Mouse (Mus musculus): Measurements from ENCODE around the gene Tmcc3. TPM values are rescaled to one million over a fixed set of nuclear protein-coding genes. Genes with fewer than 3 reads are reported as not detected.

Gene Tmcc3
- total and polyA plus RNA-seq, 3 experiments: 11.3 to 30.1 (median 23.1) TPM

GRCm38 (mm10) chr10:94465646-94466045 lies 153.9 kb downstream of the Tmcc3 start:
- no peak overlapping the region for H3K9ac ChIP-seq (ENCODE audit: insufficient read depth, low read depth)
- dilution Hi-C loops (cut with MboI; ENCODE audit: extremely low pct_ligation_motif_present, extremely low pct_unique_long_range_greater_than_20kb, low sequenced_read_pairs): no loop called here
- in situ Hi-C loops (cut with MboI; ENCODE audit: low pct_ligation_motif_present, low pct_unique_long_range_greater_than_20kb, low sequenced_read_pairs): no loop called here
- H3K4me3 ChIP-seq (replicated peaks in 1 of 3; ENCODE audit: low read depth in 2 of 3, low read length in 2 of 3, poor library complexity in 1 of 3): no peak overlapping the region
- no peaks in the 10 kb centered on the region for H3K27me3 ChIP-seq (replicated peaks)
- no peak overlapping the region for H3K4me2 ChIP-seq (ENCODE audit: insufficient read depth, low read depth, poor library complexity, severe bottlenecking)
- no peak for DNase-seq (ENCODE audit: extremely low read depth)
- H3K4me1 ChIP-seq (ENCODE audit: control insufficient read depth in 1 of 2, insufficient read depth in 2 of 2): peaks cover 0 to 2% of the 10 kb centered on the region in 2 experiments; a peak in 2 of 4 replicates
- H3K79me2 ChIP-seq (replicated peaks; ENCODE audit: control insufficient read depth, extremely low read depth, insufficient read depth, poor library complexity, severe bottlenecking): no peaks in the 10 kb centered on the region
- no peak overlapping the region for H3K27ac ChIP-seq (ENCODE audit: insufficient read depth, low read depth)
- peaks cover 19 to 64% of the 10 kb centered on the region in 2 experiments for H3K36me3 ChIP-seq (replicated peaks in 1 of 2; ENCODE audit: control insufficient read depth in 1 of 2, insufficient read depth in 1 of 2, low read length in 1 of 2)
- no peaks in the 10 kb centered on the region for H3K9me3 ChIP-seq (replicated peaks; ENCODE audit: low read length)
- no peak for TF ChIP-seq USF2 (conservative IDR thresholded peaks at IDR 0.05; ENCODE audit: low read depth, low read length)
- TF ChIP-seq ZC3H11A (IDR thresholded peaks at IDR 0.05; ENCODE audit: low read depth, low read length): no peak
- TF ChIP-seq JUN (IDR thresholded peaks at IDR 0.05; ENCODE audit: insufficient read depth, low read depth, low read length): no peak
- TF ChIP-seq NELFE (IDR thresholded peaks at IDR 0.05; ENCODE audit: low read depth, low read length): no peak
- TF ChIP-seq ZMIZ1 (IDR thresholded peaks at IDR 0.05; ENCODE audit: low read depth, low read length): no peak
- TF ChIP-seq ZKSCAN1 (IDR thresholded peaks at IDR 0.05; ENCODE audit: borderline replicate concordance, low read depth, low read length): no peak
- TF ChIP-seq KAT2A (IDR thresholded peaks at IDR 0.05; ENCODE audit: insufficient replicate concordance, low read length): no peak
- TF ChIP-seq MEF2A (IDR thresholded peaks at IDR 0.05; ENCODE audit: borderline replicate concordance, low read depth, low read length): no peak
- no peak for TF ChIP-seq PAX5 (IDR thresholded peaks at IDR 0.05; ENCODE audit: low read length)
- no peak for TF ChIP-seq UBTF (IDR thresholded peaks at IDR 0.05; ENCODE audit: low read depth, low read length)
- TF ChIP-seq TBP (conservative IDR thresholded peaks at IDR 0.05; ENCODE audit: low read depth, low read length): no peak
- TF ChIP-seq EP300 (IDR thresholded peaks at IDR 0.05; ENCODE audit: low read length): no peak
- no peak for TF ChIP-seq ELF1 (IDR thresholded peaks at IDR 0.05; ENCODE audit: low read depth, low read length)
- TF ChIP-seq MAZ (IDR thresholded peaks at IDR 0.05; ENCODE audit: low read depth, low read length): no peak
- no peak for TF ChIP-seq MYC (IDR thresholded peaks at IDR 0.05; ENCODE audit: low read depth, low read length)

DNA sequence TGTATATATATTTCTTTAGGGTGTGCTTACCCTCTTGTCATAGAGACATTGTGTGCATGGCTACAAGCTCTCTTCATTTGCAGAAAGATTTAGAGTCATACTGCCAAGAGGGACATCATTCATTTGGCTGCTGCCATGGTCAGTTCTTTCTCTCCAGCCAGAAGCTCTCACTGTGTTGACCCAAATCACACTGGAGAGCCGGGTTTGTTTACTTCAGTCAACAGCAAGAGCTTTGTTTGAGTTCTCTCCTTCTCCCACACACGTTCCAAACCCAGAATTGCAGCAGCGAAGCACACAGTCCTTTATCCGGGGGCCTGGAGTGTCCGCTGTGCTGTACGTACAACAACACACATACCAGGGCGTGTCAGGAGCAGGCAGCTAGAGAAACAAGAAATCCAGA lies 154.6 kb downstream of the Tmcc3 start:
- TF ChIP-seq MYC (IDR thresholded peaks at IDR 0.05; ENCODE audit: low read depth, low read length): no peak
- no peak for TF ChIP-seq TCF12 (IDR thresholded peaks at IDR 0.05; ENCODE audit: low read depth, low read length)
- no peak for TF ChIP-seq POLR2AphosphoS2 (IDR thresholded peaks at IDR 0.05; ENCODE audit: low read depth, low read length)
- TF ChIP-seq SMC3 (IDR thresholded peaks at IDR 0.05; ENCODE audit: low read depth, low read length): no peak
- no peak for TF ChIP-seq GABPA (IDR thresholded peaks at IDR 0.05; ENCODE audit: insufficient replicate concordance, low read depth, low read length)
- no peak for TF ChIP-seq MXI1 (IDR thresholded peaks at IDR 0.05; ENCODE audit: low read depth, low read length)
- no peak for TF ChIP-seq JUND (conservative IDR thresholded peaks at IDR 0.05; ENCODE audit: low read depth, low read length)
- no peak for TF ChIP-seq JUN (IDR thresholded peaks at IDR 0.05; ENCODE audit: insufficient read depth, low read depth, low read length)
- TF ChIP-seq HCFC1 (IDR thresholded peaks at IDR 0.05; ENCODE audit: low read depth, low read length): no peak
- TF ChIP-seq RAD21 (IDR thresholded peaks at IDR 0.05; ENCODE audit: low read depth, low read length): no peak
- TF ChIP-seq SIN3A (IDR thresholded peaks at IDR 0.05; ENCODE audit: low read length): no peak
- TF ChIP-seq CTCF (conservative IDR thresholded peaks at IDR 0.05 in 1 of 2, IDR thresholded peaks at IDR 0.05 in 1 of 2; ENCODE audit: low read depth in 2 of 2, low read length in 2 of 2): no peak
- TF ChIP-seq E2F4 (IDR thresholded peaks at IDR 0.05; ENCODE audit: insufficient replicate concordance, low read depth, low read length): no peak
- TF ChIP-seq ZMIZ1 (IDR thresholded peaks at IDR 0.05; ENCODE audit: low read depth, low read length): no peak
- TF ChIP-seq EP300 (IDR thresholded peaks at IDR 0.05; ENCODE audit: low read length): no peak
- no peak for TF ChIP-seq MAX (IDR thresholded peaks at IDR 0.05; ENCODE audit: low read length)

More for the DNA sequence above, 154.6 kb downstream of the Tmcc3 start:
- in situ Hi-C loops (cut with MboI; ENCODE audit: low pct_ligation_motif_present, low pct_unique_long_range_greater_than_20kb, low sequenced_read_pairs): no loop called here
- dilution Hi-C loops (cut with MboI; ENCODE audit: extremely low pct_ligation_motif_present, extremely low pct_unique_long_range_greater_than_20kb, low sequenced_read_pairs): no loop called here
- H3K4me1 ChIP-seq (ENCODE audit: control insufficient read depth in 1 of 2, insufficient read depth in 2 of 2): peaks cover 2 to 8% of the 10 kb centered on the region in 2 experiments; a peak in 2 of 4 replicates
- no peak overlapping the region for H3K4me3 ChIP-seq (replicated peaks in 1 of 3; ENCODE audit: low read depth in 2 of 3, low read length in 2 of 3, poor library complexity in 1 of 3)
- DNase-seq (ENCODE audit: extremely low read depth): no peak
- no peak overlapping the region for H3K4me2 ChIP-seq (ENCODE audit: insufficient read depth, low read depth, poor library complexity, severe bottlenecking)
- H3K79me2 ChIP-seq (replicated peaks; ENCODE audit: control insufficient read depth, extremely low read depth, insufficient read depth, poor library complexity, severe bottlenecking): no peaks in the 10 kb centered on the region
- peaks cover 19 to 62% of the 10 kb centered on the region in 2 experiments for H3K36me3 ChIP-seq (replicated peaks in 1 of 2; ENCODE audit: control insufficient read depth in 1 of 2, insufficient read depth in 1 of 2, low read length in 1 of 2)
- H3K9me3 ChIP-seq (replicated peaks; ENCODE audit: low read length): no peaks in the 10 kb centered on the region
- no peak overlapping the region for H3K27ac ChIP-seq (ENCODE audit: insufficient read depth, low read depth)
- no peak overlapping the region for H3K9ac ChIP-seq (ENCODE audit: insufficient read depth, low read depth)
- H3K27me3 ChIP-seq (replicated peaks): no peaks in the 10 kb centered on the region
